Mouse (Mus musculus): ENCODE measurements around the gene Alkal2. TPM values are rescaled to one million over a fixed set of nuclear protein-coding genes. Genes with fewer than 3 reads are reported as not detected.

Gene Alkal2
- polyA plus RNA-seq (2012; rRNA removed; ENCODE audit: low replicate concordance) = 0.46 and 0.47 TPM in 2 replicates

GRCm38 (mm10) chr12:30883986-30884621 lies at the start of gene Alkal2:
TSS of gene Alkal2 (plus strand) at chr12:30884322.

GRCm38 (mm10) chr12:30911261-30912047 lies 27.3 kb downstream of the Alkal2 start, which contains the start of the genes Acp1 and Sh3yl1:
TSS of gene Acp1 (minus strand) at chr12:30911589.
TSS of gene Sh3yl1 (plus strand) at chr12:30911668.

Other genes starting within 250 kb of the Alkal2 start
- 3.7 and 3.8 TPM in 2 replicates for gene Acp1, start 27.3 kb downstream of the Alkal2 start, polyA plus RNA-seq (2012; rRNA removed; ENCODE audit: low replicate concordance)
- 1.2 and 1.5 TPM in 2 replicates for gene Sh3yl1, start 27.3 kb downstream of the Alkal2 start, polyA plus RNA-seq (2012; rRNA removed; ENCODE audit: low replicate concordance)
- 2.1 and 2.4 TPM in 2 replicates for gene Fam110c, start 189.5 kb downstream of the Alkal2 start, polyA plus RNA-seq (2012; rRNA removed; ENCODE audit: low replicate concordance)

All from mammary gland, adult 2 months (tissue).